Mouse (Mus musculus) bone marrow macrophage, adult 2 months (primary cell): ENCODE data around the gene Hipk4.

Source experiments
- CTCF ChIP-seq: IDR thresholded peaks from 2 replicates; pipeline ENCODE4 v1.5.1; 2012; ENCODE audit warnings: low read depth, mild to moderate bottlenecking, low read length, moderate library complexity
- POLR2A ChIP-seq: IDR thresholded peaks from 2 replicates; pipeline ENCODE4 v1.6.1; 2012; ENCODE audit warnings: mild to moderate bottlenecking, low read depth, low read length, borderline replicate concordance

- no peak for TF ChIP-seq CTCF
- no peak for TF ChIP-seq POLR2A
Observed at GRCm38 (mm10) chr7:27577589-27577988, 54.5 kb downstream of the Hipk4 start.
